Mouse (Mus musculus): Measurements from ENCODE around the gene Stambpl1. TPM values are rescaled to one million over a fixed set of nuclear protein-coding genes. Genes with fewer than 3 reads are reported as not detected.

The Stambpl1 gene
- polyA plus RNA-seq, 1 experiment from 2014 or later = 2.9 TPM

DNA sequence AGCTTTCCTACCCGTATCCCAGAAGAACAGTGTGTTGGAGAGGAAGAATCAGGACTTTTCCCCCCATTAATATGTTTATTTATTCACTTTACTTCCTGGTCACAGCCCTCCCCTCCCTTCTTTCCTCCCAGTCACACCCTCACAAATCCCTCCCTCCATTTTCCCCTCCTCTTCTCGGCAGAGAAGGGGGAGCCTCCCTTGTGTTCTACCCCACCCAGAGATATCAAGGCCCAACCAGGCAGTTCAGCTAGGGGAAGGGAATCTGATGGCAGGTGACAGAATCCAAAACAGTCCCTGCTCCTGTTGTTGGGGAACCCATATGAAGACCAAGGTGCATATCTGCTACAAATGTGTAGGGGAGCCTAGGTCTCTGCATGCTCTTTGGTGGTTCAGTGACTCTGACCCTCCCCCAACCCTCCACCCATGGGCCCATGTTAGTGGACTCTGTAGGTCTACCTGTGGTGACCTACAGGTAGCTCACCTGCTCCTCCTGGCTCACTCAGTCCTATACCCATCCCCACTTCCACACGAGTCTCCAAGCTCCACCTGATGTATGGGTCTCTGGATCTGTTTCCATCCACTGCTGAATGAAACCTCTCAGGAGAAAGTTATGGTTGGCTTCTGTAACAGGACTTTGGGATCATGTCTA, 28.8 kb downstream of the Stambpl1 start:
- 81% methylated on average over 3 of the region's 3 CpGs for WGBS
- H3K27ac ChIP-seq = no peak overlapping the region
- no peaks in the 10 kb centered on the region for H3K36me3 ChIP-seq (ENCODE audit: poor library complexity, severe bottlenecking)
- H3K27me3 ChIP-seq = no peaks in the 10 kb centered on the region
- H3K4me2 ChIP-seq = no peak overlapping the region
- H3K4me1 ChIP-seq = no peaks in the 10 kb centered on the region
- ATAC-seq = no peak
- H3K4me3 ChIP-seq = no peak overlapping the region
- no peak overlapping the region for H3K9ac ChIP-seq
- H3K9me3 ChIP-seq (replicated peaks) = no peaks in the 10 kb centered on the region

DNA sequence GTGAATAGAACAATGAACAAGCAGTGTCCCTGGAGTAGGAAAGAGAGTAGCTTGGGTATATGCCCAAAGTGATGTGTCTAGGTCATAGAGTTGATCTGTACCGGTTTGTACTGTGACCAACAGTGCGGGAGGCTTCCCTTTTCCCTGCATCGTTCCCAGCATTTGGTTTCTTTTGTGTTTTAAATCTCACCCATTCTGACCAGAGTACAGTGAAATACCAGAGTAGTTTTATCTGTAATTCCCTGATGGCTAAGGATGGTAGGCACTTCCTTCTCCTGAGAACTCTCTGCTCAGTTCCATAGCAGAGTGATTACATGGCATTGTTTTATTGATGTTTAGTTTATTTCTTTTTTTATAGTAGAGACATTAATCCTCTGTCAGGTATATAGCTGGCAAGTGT, 30.8 kb downstream of the Stambpl1 start:
- Histone ChIP-seq H3K4me2 (no peak overlapping the region), H3K27me3 (no peaks in the 10 kb centered on the region), H3K4me1 (no peaks in the 10 kb centered on the region), H3K4me3 (no peak overlapping the region), H3K9me3 (replicated peaks) (no peaks in the 10 kb centered on the region), H3K9ac (no peak overlapping the region), H3K27ac (no peak overlapping the region), H3K36me3 (ENCODE audit: poor library complexity, severe bottlenecking) (no peaks in the 10 kb centered on the region)
- no peak for ATAC-seq
- 92% methylated on average over 3 of the region's 3 CpGs for WGBS

DNA sequence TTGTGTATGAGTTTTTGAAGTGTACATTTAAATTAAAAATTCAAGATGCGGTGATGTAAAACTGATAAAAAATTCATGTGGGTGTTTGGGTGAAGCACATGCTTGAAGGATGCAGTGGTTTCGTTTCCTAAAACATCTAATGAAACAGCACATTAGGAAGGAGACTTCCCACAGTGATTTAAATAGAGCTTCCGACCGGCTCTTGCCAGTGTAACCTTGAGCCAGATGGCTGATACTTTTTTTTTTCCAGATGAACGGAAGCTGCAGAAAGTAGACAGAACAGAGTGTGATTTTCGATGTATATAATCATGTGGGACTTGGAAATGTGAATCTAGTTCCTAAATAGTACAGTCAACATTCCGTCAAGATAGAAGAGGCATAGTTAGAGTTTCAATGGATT, 39.6 kb downstream of the Stambpl1 start:
- H3K4me1 ChIP-seq = no peaks in the 10 kb centered on the region
- no peak overlapping the region for H3K27ac ChIP-seq
- no peaks in the 10 kb centered on the region for H3K36me3 ChIP-seq (ENCODE audit: poor library complexity, severe bottlenecking)
- WGBS = 78% methylated on average over 7 of the region's 7 CpGs
- H3K27me3 ChIP-seq = no peaks in the 10 kb centered on the region
- no peak overlapping the region for H3K4me3 ChIP-seq
- no peak for ATAC-seq
- no peaks in the 10 kb centered on the region for H3K9me3 ChIP-seq (replicated peaks)
- H3K4me2 ChIP-seq = no peak overlapping the region
- no peak overlapping the region for H3K9ac ChIP-seq

DNA sequence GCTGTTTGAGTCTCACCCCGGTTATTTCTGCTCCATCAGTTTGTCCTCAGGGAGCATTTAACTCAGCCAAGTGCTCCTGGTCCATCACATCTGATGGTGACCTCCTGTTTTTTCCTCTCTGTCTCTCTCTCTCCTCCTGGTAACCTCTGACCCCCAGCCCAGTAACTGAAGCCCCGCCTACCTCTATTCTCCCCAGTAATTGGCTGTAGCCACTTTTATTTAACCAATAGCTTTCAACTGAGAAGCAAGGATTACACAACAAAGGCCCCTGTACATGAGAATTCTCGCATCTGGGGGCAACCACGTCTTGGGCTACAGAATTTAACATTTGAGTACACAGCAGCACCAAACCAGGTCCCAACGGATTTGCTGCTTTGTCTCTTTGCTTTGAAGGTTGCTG, 40.3 kb downstream of the Stambpl1 start:
- 46% methylated on average over 5 of the region's 5 CpGs for WGBS
- Histone ChIP-seq H3K36me3 (ENCODE audit: poor library complexity, severe bottlenecking) (no peaks in the 10 kb centered on the region), H3K4me3 (no peak overlapping the region), H3K27me3 (no peaks in the 10 kb centered on the region), H3K4me1 (no peaks in the 10 kb centered on the region), H3K9ac (no peak overlapping the region), H3K9me3 (replicated peaks) (no peaks in the 10 kb centered on the region), H3K4me2 (no peak overlapping the region), H3K27ac (no peak overlapping the region)
- no peak for ATAC-seq

DNA sequence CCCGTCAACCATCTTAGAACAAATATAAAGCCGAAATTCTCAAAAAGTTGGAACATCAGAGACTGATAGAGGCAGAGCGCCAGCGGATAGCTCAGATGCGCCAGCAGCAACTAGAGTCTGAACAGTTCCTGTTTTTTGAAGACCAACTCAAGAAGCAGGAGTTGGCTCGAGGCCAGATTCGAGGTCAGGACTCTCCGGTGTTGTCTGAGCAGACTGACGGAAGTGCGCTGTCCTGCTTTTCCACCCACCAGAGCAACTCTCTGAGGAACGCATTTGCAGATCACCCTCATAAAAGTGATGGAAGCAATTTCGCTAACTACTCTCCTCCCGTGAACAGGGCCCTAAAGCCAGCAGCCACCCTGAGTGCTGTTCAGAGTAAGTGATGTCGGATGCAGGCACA, 41.9 kb downstream of the Stambpl1 start:
- H3K36me3 ChIP-seq (ENCODE audit: poor library complexity, severe bottlenecking) = no peaks in the 10 kb centered on the region
- no peak overlapping the region for H3K27ac ChIP-seq
- H3K4me1 ChIP-seq = no peaks in the 10 kb centered on the region
- no peaks in the 10 kb centered on the region for H3K9me3 ChIP-seq (replicated peaks)
- 89% methylated on average over 14 of the region's 14 CpGs for WGBS
- H3K9ac ChIP-seq = no peak overlapping the region
- no peaks in the 10 kb centered on the region for H3K27me3 ChIP-seq
- no peak overlapping the region for H3K4me2 ChIP-seq
- ATAC-seq = no peak
- H3K4me3 ChIP-seq = no peak overlapping the region

DNA sequence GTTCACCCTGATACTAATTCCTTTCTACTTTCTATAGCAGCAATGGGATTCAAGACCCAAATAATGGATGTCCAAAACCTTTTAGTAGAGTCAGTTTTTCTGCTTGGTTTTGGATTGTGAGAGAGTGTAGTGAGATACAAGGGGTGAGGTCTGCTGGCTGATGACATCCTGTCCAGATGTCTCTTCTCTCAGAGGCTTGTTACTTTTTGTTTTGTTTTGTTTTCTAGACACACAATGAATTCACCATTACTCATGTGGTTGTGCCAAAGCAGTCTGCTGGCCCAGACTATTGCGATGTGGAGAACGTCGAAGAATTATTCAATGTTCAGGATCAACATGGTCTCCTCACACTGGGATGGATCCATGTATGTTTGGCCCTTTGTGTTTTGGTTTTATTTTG, 44.0 kb downstream of the Stambpl1 start:
- Histone ChIP-seq H3K27me3 (no peaks in the 10 kb centered on the region), H3K36me3 (ENCODE audit: poor library complexity, severe bottlenecking) (no peaks in the 10 kb centered on the region), H3K4me2 (no peak overlapping the region), H3K9me3 (replicated peaks) (no peaks in the 10 kb centered on the region), H3K4me1 (no peaks in the 10 kb centered on the region), H3K9ac (no peak overlapping the region), H3K27ac (no peak overlapping the region), H3K4me3 (no peak overlapping the region)
- WGBS = 97% methylated on average over 3 of the region's 3 CpGs
- ATAC-seq = no peak

DNA sequence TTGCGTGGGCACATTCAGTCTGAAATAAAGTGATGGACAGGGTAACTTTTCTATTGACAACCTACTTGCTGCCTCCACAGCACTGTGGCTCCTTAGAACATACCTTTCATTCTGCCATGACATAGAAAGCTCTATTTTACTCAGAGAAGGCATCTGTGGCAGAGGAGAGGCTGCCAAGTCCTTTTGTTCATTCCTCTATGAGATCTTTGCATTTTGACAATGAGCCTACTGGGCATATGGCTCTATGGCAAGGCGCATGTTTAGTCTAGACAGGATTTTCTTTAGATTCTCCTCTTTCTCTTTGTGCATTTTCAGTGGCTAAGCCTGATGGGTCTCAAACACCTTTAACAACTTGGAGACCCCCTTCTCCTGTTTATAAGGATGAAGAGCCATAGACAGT, 45.7 kb downstream of the Stambpl1 start:
- H3K27me3 ChIP-seq = no peaks in the 10 kb centered on the region
- H3K27ac ChIP-seq = no peak overlapping the region
- H3K4me1 ChIP-seq = no peaks in the 10 kb centered on the region
- no peak overlapping the region for H3K9ac ChIP-seq
- WGBS = 91% methylated on average over 2 of the region's 2 CpGs
- no peaks in the 10 kb centered on the region for H3K36me3 ChIP-seq (ENCODE audit: poor library complexity, severe bottlenecking)
- H3K4me2 ChIP-seq = no peak overlapping the region
- no peaks in the 10 kb centered on the region for H3K9me3 ChIP-seq (replicated peaks)
- H3K4me3 ChIP-seq = no peak overlapping the region
- ATAC-seq = no peak

DNA sequence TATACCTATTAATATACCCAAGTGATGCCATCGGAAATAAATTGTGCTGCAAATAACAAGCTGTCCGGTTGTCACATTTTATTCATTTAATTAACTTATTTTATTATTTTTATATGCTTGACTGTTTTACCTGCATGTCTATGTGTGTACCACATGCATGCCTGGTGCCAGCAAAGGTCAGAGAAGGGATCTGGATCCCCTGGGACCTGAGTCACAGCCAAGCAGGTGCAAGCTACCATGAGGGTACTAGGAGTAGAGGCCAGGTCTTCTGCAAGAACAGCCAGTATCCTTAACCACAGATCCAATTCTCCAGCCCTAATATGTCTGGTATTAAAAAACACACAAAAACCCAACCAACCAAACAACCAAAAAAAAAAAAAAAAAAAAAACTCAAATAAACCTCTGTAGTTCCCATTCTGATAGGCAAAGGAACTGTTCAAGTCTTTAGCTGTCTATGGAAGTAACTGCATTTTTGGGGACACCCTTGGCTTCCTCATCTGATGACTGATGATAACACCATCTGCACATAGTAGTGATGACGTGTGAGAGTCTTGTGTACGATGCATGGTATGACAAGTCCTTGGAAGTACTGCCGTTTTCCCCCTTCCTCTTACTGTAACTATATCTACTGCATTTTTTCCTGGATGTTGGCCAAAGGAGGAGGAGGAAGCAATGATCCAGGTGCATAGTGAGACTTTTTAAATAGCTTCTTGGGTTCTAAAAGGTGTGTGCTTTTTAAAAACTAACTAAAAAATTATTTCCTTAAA, 48.4 kb downstream of the Stambpl1 start:
- H3K4me2 ChIP-seq = no peak overlapping the region
- no peak for ATAC-seq

DNA sequence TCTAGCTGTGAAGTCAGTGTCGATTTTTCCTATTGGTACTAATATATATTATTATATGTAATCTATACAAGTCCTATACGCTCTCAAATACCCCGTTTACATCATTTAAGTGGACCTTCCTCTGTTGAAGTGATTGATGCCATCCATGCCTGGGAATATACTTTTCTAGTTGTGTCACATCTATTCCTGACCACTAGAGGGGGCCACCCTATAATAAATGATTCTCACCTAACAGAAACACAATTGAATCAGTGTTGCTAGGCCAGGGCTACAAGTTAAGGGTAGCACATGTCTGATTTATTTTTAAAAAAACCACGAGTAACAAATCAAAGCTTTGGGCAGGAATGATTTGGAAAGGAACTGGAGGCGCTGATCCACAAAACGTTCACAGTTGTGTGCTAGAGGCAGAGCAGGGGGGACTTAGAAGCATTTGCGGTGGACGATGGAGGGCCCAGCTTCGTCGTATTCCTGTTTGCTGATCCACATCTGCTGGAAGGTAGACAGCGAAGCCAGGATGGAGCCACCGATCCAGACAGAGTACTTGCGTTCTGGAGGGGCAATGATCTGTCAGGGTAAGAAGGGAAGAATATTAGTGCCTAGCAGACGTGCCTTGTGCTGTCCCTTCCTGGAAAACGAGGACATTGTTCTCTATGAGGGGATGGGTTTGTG, 49.4 kb downstream of the Stambpl1 start:
- Histone ChIP-seq H3K9ac (no peak overlapping the region), H3K27ac (no peak overlapping the region), H3K9me3 (replicated peaks) (no peaks in the 10 kb centered on the region), H3K4me3 (no peak overlapping the region), H3K4me1 (no peaks in the 10 kb centered on the region), H3K4me2 (no peak overlapping the region), H3K27me3 (no peaks in the 10 kb centered on the region), H3K36me3 (ENCODE audit: poor library complexity, severe bottlenecking) (no peaks in the 10 kb centered on the region)
- WGBS = 64% methylated on average over 15 of the region's 15 CpGs
- ATAC-seq = peak; percentile 25; the same call in 1 of the 2 replicates

More for the DNA sequence above, 48.4 kb downstream of the Stambpl1 start:
- Histone ChIP-seq H3K4me1 (no peaks in the 10 kb centered on the region), H3K36me3 (ENCODE audit: poor library complexity, severe bottlenecking) (no peaks in the 10 kb centered on the region), H3K27me3 (no peaks in the 10 kb centered on the region), H3K4me3 (no peak overlapping the region), H3K9me3 (replicated peaks) (no peaks in the 10 kb centered on the region), H3K27ac (no peak overlapping the region), H3K9ac (no peak overlapping the region)
- 89% methylated on average over 5 of the region's 5 CpGs for WGBS

DNA sequence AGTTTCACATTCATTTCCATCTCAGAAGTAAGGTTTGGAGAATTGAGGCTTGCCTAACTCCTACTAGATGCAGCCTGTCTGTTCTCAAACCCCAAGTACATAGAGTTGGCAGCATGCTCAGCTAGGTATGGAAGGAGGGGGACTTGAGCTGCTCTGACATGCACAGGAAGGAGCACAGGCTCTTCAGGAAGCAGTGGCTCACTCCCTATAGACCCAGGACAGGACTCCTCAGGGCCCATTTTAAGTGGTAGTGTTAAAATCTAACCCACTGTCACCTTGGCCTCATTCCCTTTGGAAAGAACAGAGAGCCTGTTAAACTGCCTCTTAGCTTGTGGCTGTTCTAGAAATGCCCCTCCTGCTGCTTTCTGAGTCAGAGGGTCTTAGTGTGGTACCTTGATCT, 50.9 kb downstream of the Stambpl1 start:
- Histone ChIP-seq H3K4me3 (no peak overlapping the region), H3K4me1 (no peaks in the 10 kb centered on the region), H3K9me3 (replicated peaks) (no peaks in the 10 kb centered on the region), H3K27me3 (no peaks in the 10 kb centered on the region), H3K36me3 (ENCODE audit: poor library complexity, severe bottlenecking) (no peaks in the 10 kb centered on the region), H3K27ac (no peak overlapping the region), H3K9ac (no peak overlapping the region), H3K4me2 (no peak overlapping the region)
- no peak for ATAC-seq

DNA sequence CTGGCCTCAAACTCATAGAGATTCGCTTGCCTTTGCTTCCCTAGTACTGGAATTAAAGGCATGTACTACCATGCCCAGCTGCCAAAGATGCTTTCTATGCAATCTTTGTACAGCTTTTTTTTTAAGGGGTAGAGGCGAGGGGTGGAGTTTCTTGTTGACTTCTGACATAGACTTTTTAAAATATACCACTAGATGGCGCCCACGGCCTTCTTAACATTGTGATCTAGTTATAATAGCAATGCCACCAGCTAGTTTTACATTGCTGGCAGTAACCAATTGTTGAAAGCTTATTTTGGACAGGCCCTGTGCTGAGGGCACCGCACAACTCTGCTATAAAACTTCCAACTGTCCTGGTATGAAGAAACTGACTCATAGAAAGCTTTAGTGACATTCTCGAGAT, 52.0 kb downstream of the Stambpl1 start:
- Histone ChIP-seq H3K9ac (no peak overlapping the region), H3K27ac (no peak overlapping the region), H3K9me3 (replicated peaks) (no peaks in the 10 kb centered on the region), H3K36me3 (ENCODE audit: poor library complexity, severe bottlenecking) (no peaks in the 10 kb centered on the region), H3K4me1 (no peaks in the 10 kb centered on the region), H3K4me2 (no peak overlapping the region), H3K27me3 (no peaks in the 10 kb centered on the region), H3K4me3 (no peak overlapping the region)
- 17% methylated on average over 6 of the region's 6 CpGs for WGBS
- ATAC-seq = peak; percentile 77

DNA sequence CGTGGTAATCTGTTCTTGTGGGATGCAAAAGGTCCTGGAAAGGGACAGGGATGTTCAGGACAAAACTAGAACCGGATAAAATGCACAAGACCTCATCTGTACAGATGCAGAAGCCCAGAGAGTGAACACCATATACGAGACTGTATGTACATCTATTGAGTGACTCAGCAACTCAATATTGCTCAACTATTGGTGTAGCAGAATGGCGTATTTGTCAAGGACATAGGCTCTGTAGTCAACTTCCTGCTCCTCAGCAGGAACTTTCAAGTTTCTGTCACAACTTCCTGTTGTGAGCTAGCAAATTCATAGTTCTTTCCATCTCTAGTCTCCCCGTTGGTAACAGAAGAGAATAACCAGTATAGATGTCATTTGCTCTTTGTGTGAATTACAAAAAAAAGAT, 56.5 kb downstream of the Stambpl1 start:
- no peaks in the 10 kb centered on the region for H3K4me1 ChIP-seq
- no peak overlapping the region for H3K4me3 ChIP-seq
- H3K27ac ChIP-seq = no peak overlapping the region
- H3K9ac ChIP-seq = no peak overlapping the region
- H3K36me3 ChIP-seq (ENCODE audit: poor library complexity, severe bottlenecking) = no peaks in the 10 kb centered on the region
- ATAC-seq = no peak
- WGBS = 78% methylated on average over 5 of the region's 5 CpGs
- H3K27me3 ChIP-seq = no peaks in the 10 kb centered on the region
- no peaks in the 10 kb centered on the region for H3K9me3 ChIP-seq (replicated peaks)
- no peak overlapping the region for H3K4me2 ChIP-seq
